Mouse (Mus musculus): ENCODE measurements around the gene Mettl16.

Mettl16 gene

GRCm38 (mm10) chr11:74770595-74771207 lies at the start of gene Mettl16:
Gene Mettl16, plus strand, starts transcription at chr11:74770830.
- DNase-seq (ENCODE audit: low spot score in 2 of 2) = peak; percentile 96

GRCm38 (mm10) chr11:74721141-74721540 lies 49.5 kb upstream of the Mettl16 start:
- no peak for DNase-seq (ENCODE audit: low spot score in 2 of 2)

- no peak for DNase-seq (ENCODE audit: low spot score in 2 of 2)
Measured at GRCm38 (mm10) chr11:74721971-74722370, 48.7 kb upstream of the Mettl16 start.

- DNase-seq (ENCODE audit: low spot score in 2 of 2) = peak; percentile 73 to 82
Measured at GRCm38 (mm10) chr11:74723357-74724234, 47.0 kb upstream of the Mettl16 start.

GRCm38 (mm10) chr11:74724235-74724791 lies 46.3 kb upstream of the Mettl16 start, which contains the start of gene Pafah1b1:
Gene Pafah1b1, minus strand, starts transcription at chr11:74724670.
- DNase-seq (ENCODE audit: low spot score in 2 of 2) = peak; percentile 92 to 94

GRCm38 (mm10) chr11:74725181-74725580 lies 45.4 kb upstream of the Mettl16 start:
- no peak for DNase-seq (ENCODE audit: low spot score in 2 of 2)

GRCm38 (mm10) chr11:74734917-74735316 lies 35.7 kb upstream of the Mettl16 start:
- no peak for DNase-seq (ENCODE audit: low spot score in 2 of 2)

- DNase-seq (ENCODE audit: low spot score in 2 of 2) = no peak
Measured at GRCm38 (mm10) chr11:74737861-74738260, 32.8 kb upstream of the Mettl16 start.

GRCm38 (mm10) chr11:74748022-74748421 lies 22.6 kb upstream of the Mettl16 start:
- no peak for DNase-seq (ENCODE audit: low spot score in 2 of 2)

- no peak for DNase-seq (ENCODE audit: low spot score in 2 of 2)
Measured at GRCm38 (mm10) chr11:74749241-74749640, 21.4 kb upstream of the Mettl16 start.

- DNase-seq (ENCODE audit: low spot score in 2 of 2) = no peak
Measured at GRCm38 (mm10) chr11:74750662-74751351, 19.8 kb upstream of the Mettl16 start.

- peak in 1 of 2 experiments; percentile 12 for DNase-seq (ENCODE audit: low spot score in 2 of 2)
Measured at GRCm38 (mm10) chr11:74751352-74752066, 19.1 kb upstream of the Mettl16 start.

- no peak for DNase-seq (ENCODE audit: low spot score in 2 of 2)
Measured at GRCm38 (mm10) chr11:74756631-74757030, 14.0 kb upstream of the Mettl16 start.

- no peak for DNase-seq (ENCODE audit: low spot score in 2 of 2)
Measured at GRCm38 (mm10) chr11:74761011-74761705, 9.5 kb upstream of the Mettl16 start.

- DNase-seq (ENCODE audit: low spot score in 2 of 2) = peak in 1 of 2 experiments; percentile 15
Measured at GRCm38 (mm10) chr11:74763960-74764625, 6.5 kb upstream of the Mettl16 start.

- DNase-seq (ENCODE audit: low spot score in 2 of 2) = no peak
Measured at GRCm38 (mm10) chr11:74767469-74767868, 3.2 kb upstream of the Mettl16 start.

GRCm38 (mm10) chr11:74768045-74768444 lies 2.6 kb upstream of the Mettl16 start:
- DNase-seq (ENCODE audit: low spot score in 2 of 2) = no peak

- DNase-seq (ENCODE audit: low spot score in 2 of 2) = no peak
Measured at GRCm38 (mm10) chr11:74770037-74770436, 593 bp upstream of the Mettl16 start.

- DNase-seq (ENCODE audit: low spot score in 2 of 2) = peak in 1 of 2 experiments; percentile 4
Measured at GRCm38 (mm10) chr11:74771234-74771633, 604 bp downstream of the Mettl16 start.

- no peak for DNase-seq (ENCODE audit: low spot score in 2 of 2)
Measured at GRCm38 (mm10) chr11:74771650-74772049, 1.0 kb downstream of the Mettl16 start.
